Mouse (Mus musculus): ENCODE data around the gene Kank3.

Kank3 gene

DNA sequence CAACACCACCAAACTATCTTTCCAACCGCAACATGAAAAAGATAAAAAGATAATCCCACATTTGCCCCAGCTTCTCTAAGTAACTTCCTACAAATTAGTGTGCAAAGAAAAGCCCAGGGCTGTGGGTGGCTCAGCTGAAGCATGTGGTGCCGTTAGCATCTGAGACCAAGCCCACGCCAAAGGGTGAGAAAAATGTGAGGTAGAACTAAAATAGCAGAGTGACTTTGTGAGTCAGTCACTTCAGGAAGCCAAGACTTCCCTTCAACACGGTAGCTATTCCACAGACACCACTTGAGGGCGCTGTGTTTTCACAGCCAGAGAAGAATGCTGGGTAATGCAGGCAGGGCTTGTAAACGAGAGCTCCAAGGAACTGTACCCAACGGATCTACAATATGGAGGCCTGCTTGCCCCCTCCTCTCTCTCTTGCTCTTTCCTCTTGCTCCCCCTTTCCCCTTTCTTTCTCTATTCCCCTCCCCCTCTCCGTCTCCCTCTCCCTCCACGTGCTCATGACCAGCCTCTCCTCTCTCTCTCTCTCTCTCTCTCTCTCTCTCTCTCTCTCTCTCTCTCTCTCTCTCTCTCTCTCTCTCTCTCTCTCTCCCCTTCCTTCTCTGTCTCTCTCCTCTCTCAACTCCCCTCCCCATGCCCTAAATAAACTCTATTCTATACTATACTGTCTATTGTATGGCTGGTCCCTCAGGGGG, 55.2 kb downstream of the Kank3 start:
- no peak for DNase-seq

Measured in heart, adult 11 months (tissue).